Mouse (Mus musculus): ENCODE measurements around the gene Tgfbrap1. TPM values are rescaled to one million over a fixed set of nuclear protein-coding genes. Genes with fewer than 3 reads are reported as not detected.

Tgfbrap1 gene
- polyA plus RNA-seq, 1 experiment from 2014 or later, result 7.2 TPM

DNA sequence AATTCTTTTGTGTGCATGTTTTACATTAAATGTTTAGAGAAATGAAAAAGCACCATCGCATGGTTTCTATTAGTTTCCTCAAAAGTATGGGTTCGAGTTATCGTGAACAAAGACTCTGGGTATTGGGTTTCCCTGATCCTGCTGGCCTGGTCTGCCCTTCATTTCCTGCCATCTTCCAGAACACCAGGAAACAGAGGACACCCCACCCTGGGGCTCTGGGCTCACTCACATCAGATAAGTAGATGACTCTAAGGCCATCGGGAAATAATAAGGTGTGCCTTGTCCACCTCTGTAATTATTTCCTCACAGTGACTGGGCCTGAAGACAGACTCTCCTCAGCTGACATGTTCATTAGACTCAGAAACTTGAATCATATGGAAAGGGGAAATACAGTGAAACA, 88.0 kb downstream of the Tgfbrap1 start:
- Histone ChIP-seq H3K4me1 (ENCODE audit: control insufficient read depth, insufficient read depth, low read length) (peaks cover 3% of the 10 kb centered on the region), H3K9ac (ENCODE audit: low read length) (no peak overlapping the region), H3K9me3 (replicated peaks; ENCODE audit: control insufficient read depth, low read length) (no peaks in the 10 kb centered on the region), H3K4me2 (ENCODE audit: low read depth, low read length) (no peak overlapping the region), H3K4me3 (ENCODE audit: low read length) (no peak overlapping the region), H3K27ac (ENCODE audit: low read length) (no peak overlapping the region), H3K27me3 (ENCODE audit: control insufficient read depth, insufficient read depth, low read length) (no peaks in the 10 kb centered on the region), H3K36me3 (ENCODE audit: control insufficient read depth, insufficient read depth) (no peaks in the 10 kb centered on the region)
- no peak for ATAC-seq (replicated peaks; ENCODE audit: extremely low read depth, insufficient read depth, low FRiP score)
- WGBS, result 82% methylated on average over 4 of the region's 4 CpGs

DNA sequence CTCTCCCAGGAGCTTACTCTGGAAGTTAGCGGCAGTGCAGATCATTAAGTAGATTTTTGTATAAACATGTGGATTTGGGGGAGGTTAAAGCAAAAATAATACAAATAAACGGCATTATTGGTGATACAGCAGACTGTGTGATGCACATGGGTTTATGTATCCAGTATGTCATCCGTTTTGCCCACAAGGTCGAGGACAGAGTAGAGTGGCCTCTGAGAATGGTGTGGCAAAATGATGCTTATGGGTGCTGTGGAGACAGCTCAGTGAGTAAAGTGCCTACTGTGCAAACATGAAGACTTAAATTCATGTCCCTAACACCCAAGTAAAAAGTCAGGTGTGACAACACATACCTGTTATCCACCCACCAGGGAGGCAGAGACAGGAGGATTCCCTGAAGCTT, 91.9 kb downstream of the Tgfbrap1 start:
- 67% methylated on average over 4 of the region's 4 CpGs for WGBS
- ATAC-seq (replicated peaks; ENCODE audit: extremely low read depth, insufficient read depth, low FRiP score), result no peak
- Histone ChIP-seq H3K4me2 (ENCODE audit: low read depth, low read length) (peak overlapping the region; percentile 65), H3K4me1 (ENCODE audit: control insufficient read depth, insufficient read depth, low read length) (peaks cover 3% of the 10 kb centered on the region), H3K4me3 (ENCODE audit: low read length) (peak overlapping the region; percentile 34), H3K36me3 (ENCODE audit: control insufficient read depth, insufficient read depth) (no peaks in the 10 kb centered on the region), H3K9ac (ENCODE audit: low read length) (peak overlapping the region; percentile 10; the same call in 1 of the 2 replicates), H3K9me3 (replicated peaks; ENCODE audit: control insufficient read depth, low read length) (no peaks in the 10 kb centered on the region), H3K27ac (ENCODE audit: low read length) (no peak overlapping the region), H3K27me3 (ENCODE audit: control insufficient read depth, insufficient read depth, low read length) (no peaks in the 10 kb centered on the region)

DNA sequence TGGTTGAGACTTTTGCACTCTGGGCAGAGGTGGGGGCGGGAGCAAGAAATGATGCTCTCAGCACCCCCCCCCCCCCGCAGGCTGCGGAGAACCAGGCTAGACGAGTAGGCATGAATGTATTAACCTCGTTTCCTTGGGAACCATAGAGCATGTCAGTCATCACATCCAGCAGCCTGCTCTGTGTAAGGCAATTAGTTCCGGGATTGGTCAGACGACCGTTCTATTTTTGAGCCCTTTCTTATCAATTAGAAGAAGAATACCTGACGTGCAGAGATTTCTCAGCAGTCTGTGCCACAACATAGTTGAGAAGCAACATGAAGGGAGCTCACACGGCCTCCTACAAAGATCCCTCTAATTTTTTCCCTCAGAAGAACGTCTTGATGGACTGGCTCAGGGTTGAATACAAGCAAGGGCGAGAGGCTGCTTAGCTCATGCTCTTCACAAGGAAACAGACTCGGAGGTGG, 92.4 kb downstream of the Tgfbrap1 start:
- Histone ChIP-seq H3K36me3 (ENCODE audit: control insufficient read depth, insufficient read depth) (no peaks in the 10 kb centered on the region), H3K4me2 (ENCODE audit: low read depth, low read length) (peak overlapping the region; percentile 65), H3K4me3 (ENCODE audit: low read length) (peak overlapping the region; percentile 34), H3K4me1 (ENCODE audit: control insufficient read depth, insufficient read depth, low read length) (peaks cover 3% of the 10 kb centered on the region), H3K27me3 (ENCODE audit: control insufficient read depth, insufficient read depth, low read length) (no peaks in the 10 kb centered on the region), H3K9ac (ENCODE audit: low read length) (peak overlapping the region; percentile 10; the same call in 1 of the 2 replicates), H3K27ac (ENCODE audit: low read length) (no peak overlapping the region), H3K9me3 (replicated peaks; ENCODE audit: control insufficient read depth, low read length) (no peaks in the 10 kb centered on the region)
- peak; percentile 49 for ATAC-seq (replicated peaks; ENCODE audit: extremely low read depth, insufficient read depth, low FRiP score)
- 20% methylated on average over 13 of the region's 13 CpGs for WGBS

Small RNA genes lying within 50 kb of the gene (microRNA-seq; reads per million reads assigned to microRNA genes)
- gene Gm24001, result not detected

Other genes starting within 250 kb of the Tgfbrap1 start
- 71.7 and 79.6 TPM in 2 replicates for gene Mrps9, start 247.4 kb downstream of the Tgfbrap1 start, polyA plus RNA-seq (2015; fragmentation: Nextera tagmentation; extraction: Ambion mirVana)
- gene Gpr45, start 145.8 kb downstream of the Tgfbrap1 start, polyA plus RNA-seq (2015; fragmentation: Nextera tagmentation; extraction: Ambion mirVana), result 1.4 and 1.9 TPM in 2 replicates
- gene AI597479, start 73 bp upstream of the Tgfbrap1 start, polyA plus RNA-seq (2015; fragmentation: Nextera tagmentation; extraction: Ambion mirVana), result 24.5 and 24.8 TPM in 2 replicates
- 426 and 443 TPM in 2 replicates for gene Fhl2, start 98.3 kb upstream of the Tgfbrap1 start, polyA plus RNA-seq (2015; fragmentation: Nextera tagmentation; extraction: Ambion mirVana)

All from heart, embryonic 16.5 days (tissue).